Mouse (Mus musculus) neural tube, embryonic 11.5 days (tissue): Measurements from ENCODE around the gene Lrig1. TPM values are rescaled to one million over a fixed set of nuclear protein-coding genes. Genes with fewer than 3 reads are reported as not detected.

Experiments
- ATAC-seq: fragments of 200-750 bp; cut with Nextera tagmentation; 2 replicates; pipeline ENCODE4 v1.8.0; 2017; ENCODE audit warnings: moderate number of reproducible peaks, mild to moderate bottlenecking, moderate TSS enrichment, moderate library complexity; ENCODE audit not compliant: insufficient read depth, low FRiP score, low TSS enrichment
- DNase-seq: peaks from one replicate; pipeline ENCODE4 v3.0.0-alpha.2; 2015; ENCODE audit warnings: low spot score
- H3K27ac ChIP-seq: fragments of 300-500 bp; sonication (generic); 2 replicates; pipeline ENCODE4 v1.5.1; 2014; ENCODE audit warnings: low read depth, mild to moderate bottlenecking, low read length
- H3K27me3 ChIP-seq: fragments of 300-500 bp; sonication (generic); 2 replicates; pipeline ENCODE4 v1.6.1; 2014; ENCODE audit warnings: mild to moderate bottlenecking, low read length, mixed read lengths; ENCODE audit not compliant: control insufficient read depth, insufficient read depth
- H3K36me3 ChIP-seq: fragments of 300-500 bp; sonication (generic); 2 replicates; pipeline ENCODE4 v1.6.1; 2014; ENCODE audit warnings: mild to moderate bottlenecking, low read length, moderate library complexity, mixed read lengths; ENCODE audit not compliant: control insufficient read depth, insufficient read depth
- H3K4me1 ChIP-seq: fragments of 300-500 bp; sonication (generic); 2 replicates; pipeline ENCODE4 v1.6.1; 2014; ENCODE audit warnings: low read length, mixed read lengths; ENCODE audit not compliant: control insufficient read depth, insufficient read depth
- H3K4me2 ChIP-seq: fragments of 300-500 bp; sonication (generic); 2 replicates; pipeline ENCODE4 v1.6.1; 2014; ENCODE audit warnings: low read depth, mild to moderate bottlenecking, moderate library complexity
- H3K4me3 ChIP-seq: fragments of 300-500 bp; sonication (generic); 2 replicates; pipeline ENCODE4 v1.5.1; 2014; ENCODE audit warnings: low read depth, low read length
- H3K9ac ChIP-seq: fragments of 300-500 bp; sonication (generic); 2 replicates; pipeline ENCODE4 v1.6.1; 2014; ENCODE audit warnings: mild to moderate bottlenecking, low read length
- H3K9me3 ChIP-seq: fragments of 300-500 bp; sonication (generic); 2 replicates; pipeline ENCODE4 v1.6.1; 2016; ENCODE audit warnings: low read length; ENCODE audit not compliant: control insufficient read depth
- WGBS: fragments of 180-500 bp; shearing (Covaris S2); extraction: QIAGEN DNeasy Blood & Tissue Kit; methylation state at CpG from one replicate; pipeline ENCODE4 v1.1.7; 2014; 5-methylcytosine and 5-hydroxymethylcytosine counted together
- polyA plus RNA-seq: library from polyadenylated mRNA; unstranded; fragments of >200 nt; fragmentation: Nextera tagmentation; extraction: Ambion mirVana; gene quantifications from 2 replicates; pipeline ENCODE4 v1.2.1, GENCODE M21; 2014

Gene Lrig1
- polyA plus RNA-seq, 1 experiment from 2014 or later: 29.6 TPM

DNA sequence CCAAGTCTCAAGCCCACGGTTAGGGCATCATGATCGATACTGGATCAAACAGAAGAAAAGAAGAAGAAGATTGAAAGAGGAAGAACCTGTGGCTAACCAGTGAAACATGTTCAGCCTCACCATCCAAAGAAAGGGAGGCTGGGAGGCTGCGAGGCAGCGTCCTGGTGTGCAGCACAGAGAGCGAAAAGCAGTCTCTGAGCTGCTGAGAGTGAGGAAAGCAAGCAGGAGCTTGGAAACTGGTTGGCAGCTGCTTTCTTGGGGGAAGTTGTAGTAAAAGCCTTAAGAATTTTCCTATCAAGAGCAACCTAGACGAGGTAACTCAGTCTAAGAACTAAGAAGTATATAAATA, 17.7 kb downstream of the Lrig1 start:
- Histone ChIP-seq H3K27ac (no peak overlapping the region), H3K27me3 (no peaks in the 10 kb centered on the region), H3K36me3 (no peaks in the 10 kb centered on the region), H3K4me1 (peaks cover 24% of the 10 kb centered on the region), H3K4me2 (no peak overlapping the region), H3K4me3 (no peak overlapping the region), H3K9ac (no peak overlapping the region), H3K9me3 (no peaks in the 10 kb centered on the region)
- DNase-seq (no peak), ATAC-seq (no peak)
- WGBS: 65% methylated on average over 6 of the region's 6 CpGs

DNA sequence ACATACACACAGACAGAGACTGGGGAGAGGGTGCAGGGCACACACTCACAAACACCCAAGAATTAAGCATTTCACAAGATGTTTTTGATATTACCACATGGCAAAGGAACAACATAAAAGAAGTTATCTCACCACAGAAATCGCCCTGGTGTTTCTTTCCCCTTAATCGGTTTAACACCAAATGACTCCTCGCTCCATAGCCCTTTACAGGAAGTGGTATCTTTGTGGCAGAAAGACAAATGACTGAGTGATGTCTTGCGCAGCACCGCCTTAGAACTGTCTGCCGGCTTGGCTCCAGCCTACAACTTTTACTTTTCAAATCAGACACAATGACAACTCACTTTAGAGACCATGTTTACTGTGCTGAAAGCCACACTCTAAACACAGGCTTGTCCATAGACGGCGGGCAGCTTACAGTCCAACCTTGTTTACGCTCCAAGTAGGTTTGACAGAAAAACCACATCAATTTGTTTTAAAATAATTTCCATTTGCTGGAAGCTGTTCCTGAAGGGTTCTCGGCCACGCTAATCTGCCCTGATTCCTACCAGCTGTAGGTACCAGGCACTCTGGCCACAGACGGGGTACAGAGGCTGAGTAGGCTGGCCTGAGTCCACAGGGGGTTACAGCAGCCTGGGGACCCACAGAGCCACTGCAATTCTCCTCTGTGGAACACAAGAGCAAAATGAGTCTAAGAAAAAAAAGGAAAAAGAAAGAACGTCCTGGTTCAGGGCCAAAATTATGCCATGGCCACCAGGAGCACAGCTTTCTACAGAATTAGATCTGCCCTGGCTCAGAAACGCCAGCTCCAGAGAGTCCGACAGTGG, 18.3 kb downstream of the Lrig1 start:
- H3K9ac ChIP-seq: no peak overlapping the region
- no peaks in the 10 kb centered on the region for H3K9me3 ChIP-seq
- DNase-seq (no peak), ATAC-seq (no peak)
- H3K27me3 ChIP-seq: no peaks in the 10 kb centered on the region
- no peak overlapping the region for H3K27ac ChIP-seq
- H3K36me3 ChIP-seq: no peaks in the 10 kb centered on the region
- 36% methylated on average over 15 of the region's 15 CpGs for WGBS
- no peak overlapping the region for H3K4me3 ChIP-seq
- H3K4me1 ChIP-seq: peaks cover 24% of the 10 kb centered on the region
- H3K4me2 ChIP-seq: no peak overlapping the region

DNA sequence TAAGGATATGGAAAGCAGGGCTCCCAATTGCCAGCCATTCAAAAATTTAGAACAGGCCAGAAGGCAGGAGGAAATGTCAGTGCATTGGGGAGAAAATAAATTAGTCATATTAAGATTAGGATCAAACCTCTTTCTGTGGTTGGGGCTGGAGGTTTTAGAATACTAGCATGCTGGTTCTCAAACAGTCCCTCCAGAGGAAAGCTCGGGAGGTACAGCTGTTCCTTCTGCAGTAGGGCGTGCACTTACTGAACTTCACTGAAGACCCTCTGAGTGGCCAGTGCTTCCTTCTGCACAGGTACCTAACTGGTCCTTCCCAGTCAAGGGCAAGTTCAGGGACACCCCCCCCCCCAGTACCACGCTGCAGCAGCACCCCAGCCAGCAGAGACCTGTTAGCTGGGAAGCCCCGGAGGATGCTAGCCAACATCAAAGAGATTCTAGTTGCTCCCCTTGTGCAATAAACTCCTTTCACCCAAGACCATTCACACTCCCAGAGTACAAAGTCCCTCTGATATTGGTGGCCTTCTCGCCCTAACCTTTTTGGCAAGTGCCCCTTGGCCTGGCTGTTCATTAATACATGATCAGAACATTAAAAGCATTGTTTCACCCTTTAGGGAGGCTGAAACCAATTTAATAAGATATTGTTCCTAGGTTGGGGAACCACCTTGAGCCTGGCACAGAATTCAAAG, 19.1 kb downstream of the Lrig1 start:
- H3K4me1 ChIP-seq: peaks cover 28% of the 10 kb centered on the region
- H3K36me3 ChIP-seq: no peaks in the 10 kb centered on the region
- no peak for DNase-seq
- H3K27me3 ChIP-seq: no peaks in the 10 kb centered on the region
- no peaks in the 10 kb centered on the region for H3K9me3 ChIP-seq
- no peak overlapping the region for H3K27ac ChIP-seq
- no peak overlapping the region for H3K4me3 ChIP-seq
- WGBS: 37% methylated on average over 5 of the region's 5 CpGs
- ATAC-seq: no peak
- H3K9ac ChIP-seq: no peak overlapping the region
- no peak overlapping the region for H3K4me2 ChIP-seq

DNA sequence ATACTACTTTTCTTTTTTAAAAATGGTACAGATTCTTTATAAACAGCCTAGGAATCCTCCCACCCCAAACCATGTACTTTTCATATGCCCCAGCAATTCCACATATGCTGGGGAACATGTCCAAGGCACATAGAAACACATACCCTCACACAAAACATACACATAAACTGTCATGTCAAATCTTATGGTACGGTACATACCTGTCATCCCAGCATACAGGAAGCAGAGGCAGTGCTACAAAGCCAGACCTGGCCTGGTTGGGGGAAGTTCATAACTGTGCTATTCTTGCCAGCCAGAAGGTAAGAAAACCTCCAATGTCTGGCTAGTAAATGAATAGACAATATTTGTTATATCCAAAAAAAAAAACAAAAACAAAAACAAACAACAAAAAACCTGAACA, 20.7 kb downstream of the Lrig1 start:
- no peak overlapping the region for H3K4me2 ChIP-seq
- H3K9me3 ChIP-seq: no peaks in the 10 kb centered on the region
- WGBS: 84% methylated on average over 1 of the region's 1 CpGs
- H3K36me3 ChIP-seq: no peaks in the 10 kb centered on the region
- no peak overlapping the region for H3K9ac ChIP-seq
- peaks cover 22% of the 10 kb centered on the region for H3K4me1 ChIP-seq
- ATAC-seq: no peak
- no peak overlapping the region for H3K27ac ChIP-seq
- H3K27me3 ChIP-seq: no peaks in the 10 kb centered on the region
- H3K4me3 ChIP-seq: no peak overlapping the region
- no peak for DNase-seq

DNA sequence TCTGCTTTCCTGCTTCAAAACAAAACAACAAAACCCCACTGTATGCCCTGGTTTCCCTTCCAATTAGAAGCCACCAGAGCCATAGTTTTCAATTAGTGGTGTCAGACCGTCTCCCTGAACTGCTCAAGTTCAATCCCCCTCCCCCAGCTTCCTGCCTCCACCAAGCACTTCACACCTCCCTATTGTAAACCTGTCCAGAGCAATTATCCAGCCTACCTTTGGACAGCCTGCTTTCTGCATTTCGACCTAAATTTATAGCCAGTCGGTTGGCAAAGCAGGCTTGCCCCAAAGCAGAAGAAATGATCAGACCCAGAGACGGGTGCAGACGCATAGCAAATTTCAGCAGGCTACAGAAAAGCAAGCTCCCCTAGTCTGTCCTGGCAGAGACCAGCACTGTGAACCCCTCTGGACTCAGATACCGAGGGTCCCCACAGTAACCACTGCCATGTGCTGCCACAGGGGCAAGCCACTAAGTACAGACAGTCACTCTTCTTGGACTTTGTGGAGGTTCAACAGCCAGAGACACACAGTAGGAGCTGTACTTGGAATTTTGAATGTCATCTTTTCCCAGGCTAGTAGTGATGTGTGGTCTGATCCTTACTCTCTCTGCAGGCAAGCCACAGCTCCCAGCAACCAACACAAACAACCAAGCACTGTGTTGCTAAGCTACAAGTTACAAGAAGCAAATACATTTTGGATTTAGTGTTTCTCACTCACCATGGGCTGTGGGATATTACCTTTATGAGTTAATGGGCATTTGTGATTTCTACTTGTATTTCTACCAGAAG, 21.4 kb downstream of the Lrig1 start:
- Histone ChIP-seq H3K9me3 (no peaks in the 10 kb centered on the region), H3K27me3 (no peaks in the 10 kb centered on the region), H3K9ac (no peak overlapping the region), H3K4me1 (peaks cover 16% of the 10 kb centered on the region), H3K4me2 (no peak overlapping the region), H3K4me3 (no peak overlapping the region), H3K36me3 (no peaks in the 10 kb centered on the region), H3K27ac (no peak overlapping the region)
- ATAC-seq (no peak), DNase-seq (no peak)
- 18% methylated on average over 6 of the region's 6 CpGs for WGBS

DNA sequence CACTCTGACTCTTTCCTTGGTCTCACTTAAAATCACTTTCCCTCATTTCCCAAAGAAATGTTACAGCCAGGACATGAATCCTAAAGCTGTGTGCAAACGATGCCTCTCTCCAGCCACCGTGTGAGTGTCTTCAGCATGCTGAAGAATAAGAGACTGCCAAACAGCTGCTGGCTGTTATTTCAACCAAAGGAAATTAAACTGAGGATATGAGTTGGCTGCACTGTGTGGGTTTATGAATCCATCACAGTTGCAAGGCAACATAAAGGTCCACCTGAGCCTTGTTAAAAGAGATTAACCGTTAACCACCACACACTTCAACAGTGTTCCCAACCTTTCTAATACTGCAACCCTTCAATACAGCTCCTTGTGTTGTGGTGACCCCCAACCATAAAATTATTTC, 22.5 kb downstream of the Lrig1 start:
- no peaks in the 10 kb centered on the region for H3K9me3 ChIP-seq
- H3K9ac ChIP-seq: no peak overlapping the region
- ATAC-seq: no peak
- no peak overlapping the region for H3K27ac ChIP-seq
- H3K36me3 ChIP-seq: no peaks in the 10 kb centered on the region
- H3K27me3 ChIP-seq: no peaks in the 10 kb centered on the region
- no peak overlapping the region for H3K4me3 ChIP-seq
- 62% methylated on average over 3 of the region's 3 CpGs for WGBS
- DNase-seq: no peak
- H3K4me2 ChIP-seq: no peak overlapping the region
- H3K4me1 ChIP-seq: peaks cover 16% of the 10 kb centered on the region

DNA sequence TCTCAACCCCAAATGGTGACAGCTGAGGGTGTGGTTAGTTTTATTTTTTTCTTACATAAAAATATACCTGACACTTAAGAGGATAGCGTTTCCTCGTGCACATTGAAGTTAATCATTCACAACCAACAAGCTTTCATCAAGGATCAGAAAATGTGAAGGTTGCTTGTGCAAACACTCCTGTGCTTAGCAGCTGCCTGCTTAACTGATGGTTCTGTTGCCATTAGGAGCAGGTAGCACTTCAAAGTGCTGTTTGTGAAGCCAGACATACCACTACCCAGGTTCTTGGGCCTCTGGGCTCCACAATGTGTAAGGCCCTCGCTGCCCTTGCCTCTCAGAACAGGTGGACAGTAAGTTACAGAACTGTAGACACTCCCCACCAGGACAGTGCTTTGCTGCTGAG, 23.1 kb downstream of the Lrig1 start:
- Histone ChIP-seq H3K4me2 (no peak overlapping the region), H3K4me3 (no peak overlapping the region), H3K27me3 (no peaks in the 10 kb centered on the region), H3K27ac (no peak overlapping the region), H3K4me1 (peaks cover 12% of the 10 kb centered on the region), H3K9ac (no peak overlapping the region), H3K9me3 (no peaks in the 10 kb centered on the region), H3K36me3 (no peaks in the 10 kb centered on the region)
- 69% methylated on average over 3 of the region's 3 CpGs for WGBS
- no peak for ATAC-seq
- no peak for DNase-seq

DNA sequence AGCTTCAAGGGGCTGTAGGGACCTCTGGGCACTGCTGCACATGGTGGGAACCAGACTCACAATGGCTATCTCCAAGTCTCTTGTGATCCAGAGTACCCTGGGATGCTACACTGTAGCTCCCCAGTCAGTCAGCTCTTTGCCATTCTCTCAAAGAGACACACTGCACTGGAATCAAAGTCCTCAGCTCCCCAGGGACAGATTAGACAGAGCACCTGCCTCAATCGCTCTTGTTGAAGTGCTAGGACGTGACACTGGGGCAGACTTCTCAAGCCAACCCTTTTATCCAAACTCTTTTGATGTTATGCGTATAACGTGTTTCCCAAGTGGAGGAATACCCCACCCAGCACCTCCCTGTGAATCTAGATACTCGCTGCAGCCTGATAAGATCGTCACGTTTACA, 23.7 kb downstream of the Lrig1 start:
- ATAC-seq: no peak
- Histone ChIP-seq H3K36me3 (no peaks in the 10 kb centered on the region), H3K4me3 (no peak overlapping the region), H3K9ac (no peak overlapping the region), H3K4me1 (peaks cover 9% of the 10 kb centered on the region), H3K27ac (no peak overlapping the region), H3K4me2 (no peak overlapping the region), H3K27me3 (no peaks in the 10 kb centered on the region), H3K9me3 (no peaks in the 10 kb centered on the region)
- no peak for DNase-seq
- 46% methylated on average over 7 of the region's 7 CpGs for WGBS
